Mouse (Mus musculus) lung, adult 10 weeks (tissue): ENCODE measurements around the gene 4933436I01Rik. TPM values are rescaled to one million over a fixed set of nuclear protein-coding genes. Genes with fewer than 3 reads are reported as not detected.

Source experiments
- polyA plus RNA-seq: library from polyadenylated mRNA; stranded (reverse); fragments of 350-450 nt; fragmentation: Illumina TruSeq; extraction: RNeasy Lipid Tissue Mini Kit (QIAGEN cat#74804); gene quantifications from one replicate; pipeline ENCODE4 v1.2.3, GENCODE M21; 2014; ENCODE audit warnings: low read depth, low replicate concordance; ENCODE audit not compliant: insufficient read depth

The 4933436I01Rik gene
- not detected for polyA plus RNA-seq

GRCm38 (mm10) chrX:67921350-67921749, at the start of gene 4933436I01Rik:
4933436I01Rik (minus strand) TSS chrX:67921450.

Other genes with a start within 250 kb of the 4933436I01Rik start
- not detected for gene Gm1140, start 227.9 kb downstream of the 4933436I01Rik start, polyA plus RNA-seq
- gene Gm14692, start 225.8 kb downstream of the 4933436I01Rik start, polyA plus RNA-seq, result not detected